Mouse (Mus musculus): ENCODE data around the gene Efcab12. TPM values are rescaled to one million over a fixed set of nuclear protein-coding genes. Genes with fewer than 3 reads are reported as not detected.

The Efcab12 gene
- polyA plus RNA-seq, 1 experiment from 2014 or later: 0.72 TPM

Small RNA genes within 50 kb of the gene (microRNA-seq; reads per million reads assigned to microRNA genes)
- gene Mir7660: not detected

Other genes with a start within 250 kb of the Efcab12 start
- gene Mkrn2os, start 245.8 kb downstream of the Efcab12 start, polyA plus RNA-seq (2014; fragmentation: Nextera tagmentation; extraction: Ambion mirVana): 0.10 TPM in 1 of 2 replicates, not detected in the other
- 26.0 and 27.1 TPM in 2 replicates for gene Mkrn2, start 236.5 kb downstream of the Efcab12 start, polyA plus RNA-seq (2014; fragmentation: Nextera tagmentation; extraction: Ambion mirVana)
- gene Raf1, start 161.8 kb downstream of the Efcab12 start, polyA plus RNA-seq (2014; fragmentation: Nextera tagmentation; extraction: Ambion mirVana): 135 and 141 TPM in 2 replicates
- gene Tmem40, start 76.0 kb downstream of the Efcab12 start, polyA plus RNA-seq (2014; fragmentation: Nextera tagmentation; extraction: Ambion mirVana): 2.2 and 2.6 TPM in 2 replicates
- gene Cand2, start 63.9 kb downstream of the Efcab12 start, polyA plus RNA-seq (2014; fragmentation: Nextera tagmentation; extraction: Ambion mirVana): 58.4 and 64.3 TPM in 2 replicates
- 2,129 and 2,157 TPM in 2 replicates for gene Rpl32, start 29.7 kb downstream of the Efcab12 start, polyA plus RNA-seq (2014; fragmentation: Nextera tagmentation; extraction: Ambion mirVana)
- gene Mbd4, start 15.0 kb upstream of the Efcab12 start, polyA plus RNA-seq (2014; fragmentation: Nextera tagmentation; extraction: Ambion mirVana): 32.5 and 34.6 TPM in 2 replicates
- 29.4 and 32.8 TPM in 2 replicates for gene Ift122, start 15.1 kb upstream of the Efcab12 start, polyA plus RNA-seq (2014; fragmentation: Nextera tagmentation; extraction: Ambion mirVana)
- gene Rho, start 93.3 kb upstream of the Efcab12 start, polyA plus RNA-seq (2014; fragmentation: Nextera tagmentation; extraction: Ambion mirVana): 0.03 TPM in 1 of 2 replicates, not detected in the other
- not detected in 2 replicates for gene H1foo, start 106.5 kb upstream of the Efcab12 start, polyA plus RNA-seq (2014; fragmentation: Nextera tagmentation; extraction: Ambion mirVana)
- gene Plxnd1, start 156.6 kb upstream of the Efcab12 start, polyA plus RNA-seq (2014; fragmentation: Nextera tagmentation; extraction: Ambion mirVana): 19.6 and 26.5 TPM in 2 replicates